17 mouse cellular contexts compared by ENCODE assay signal in the genomic region with DNA sequence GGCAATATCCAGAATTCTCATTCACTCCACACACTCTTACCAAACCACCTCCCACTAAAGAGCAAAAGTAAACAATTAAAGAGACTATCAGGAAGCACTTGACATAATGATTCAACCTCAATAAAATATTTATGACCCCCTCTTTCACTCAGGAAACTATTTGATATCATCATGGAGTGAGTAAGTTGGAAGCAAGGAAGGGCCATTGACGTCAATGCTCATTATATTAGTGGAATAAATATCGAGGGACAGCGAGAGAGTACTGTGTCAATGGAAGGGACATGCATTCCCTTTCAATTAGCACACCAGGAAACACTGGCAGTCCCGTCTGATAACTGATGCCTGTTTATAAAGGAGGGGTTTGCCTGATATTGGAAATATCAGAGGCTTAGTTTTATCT.
"Had no signal": no experiment of that assay in that cellular context is flagged by ENCODE, and none has a peak within 500 bp of the region (broad histone marks: within the 10 kb centered on the region; RNA-seq: fewer than 3 reads in every experiment).

No protein-coding gene starts in this region.

- H3K4me1 ChIP-seq: liver, embryonic 12.5 days; midbrain, embryonic 10.5 days; midbrain, embryonic 12.5 days; neural tube, embryonic 13.5 days; neural tube, embryonic 15.5 days had no signal

- DNase-seq: midbrain, embryonic 14.5 days; retina, postnatal 1 day; right cerebral cortex, adult 18-20 months; right cerebral cortex, postnatal 25 days; right cerebral cortex, postnatal 4 days; spleen, adult 18-20 months; thymus, adult 18-20 months; thymus, postnatal 14 days; thymus, postnatal 36 days had no signal

- ATAC-seq: liver, embryonic 12.5 days; midbrain, embryonic 16.5 days had no signal

- H3K27ac ChIP-seq: liver, embryonic 12.5 days; liver, embryonic 14.5 days; midbrain, embryonic 10.5 days; midbrain, embryonic 12.5 days; neural tube, embryonic 13.5 days; neural tube, embryonic 15.5 days had no signal

- H3K27me3 ChIP-seq: liver, embryonic 12.5 days; midbrain, embryonic 12.5 days; neural tube, embryonic 13.5 days; neural tube, embryonic 15.5 days had no signal

- H3K9ac ChIP-seq: liver, embryonic 12.5 days; liver, embryonic 14.5 days; midbrain, embryonic 12.5 days; neural tube, embryonic 13.5 days; neural tube, embryonic 15.5 days had no signal

- H3K36me3 ChIP-seq: liver, embryonic 12.5 days; midbrain, embryonic 10.5 days; midbrain, embryonic 12.5 days; neural tube, embryonic 13.5 days; neural tube, embryonic 15.5 days had no signal

- H3K9me3 ChIP-seq: liver, embryonic 12.5 days; midbrain, embryonic 10.5 days; midbrain, embryonic 12.5 days; neural tube, embryonic 13.5 days; neural tube, embryonic 15.5 days had no signal

- H3K4me3 ChIP-seq: liver, embryonic 12.5 days; midbrain, embryonic 10.5 days; midbrain, embryonic 12.5 days; myocyte; neural tube, embryonic 13.5 days; neural tube, embryonic 15.5 days had no signal

- H3K4me2 ChIP-seq: liver, embryonic 12.5 days; midbrain, embryonic 12.5 days; neural tube, embryonic 13.5 days; neural tube, embryonic 15.5 days had no signal
